Mouse (Mus musculus): ENCODE measurements around the gene Atp8b2. TPM values are rescaled to one million over a fixed set of nuclear protein-coding genes. Genes with fewer than 3 reads are reported as not detected.

Gene Atp8b2
- polyA plus RNA-seq, 1 experiment = 26.8 TPM

- Histone ChIP-seq H3K9me3 (replicated peaks; ENCODE audit: control insufficient read depth, insufficient read depth, low read length, poor library complexity, severe bottlenecking) (no peaks in the 10 kb centered on the region), H3K4me1 (ENCODE audit: control insufficient read depth, insufficient read depth, low read length) (no peaks in the 10 kb centered on the region), H3K9ac (ENCODE audit: low read depth, poor library complexity, severe bottlenecking) (no peak overlapping the region), H3K27me3 (ENCODE audit: control insufficient read depth, insufficient read depth, low read length, poor library complexity, severe bottlenecking) (no peaks in the 10 kb centered on the region), H3K27ac (ENCODE audit: insufficient read depth, low read length) (no peak overlapping the region), H3K36me3 (ENCODE audit: control insufficient read depth, insufficient read depth, low read length, poor library complexity, severe bottlenecking) (no peaks in the 10 kb centered on the region), H3K4me3 (ENCODE audit: low read depth, low read length) (no peak overlapping the region)
- TF ChIP-seq EP300 (IDR thresholded peaks at IDR 0.05; ENCODE audit: insufficient read depth, low read depth, low read length) (no peak), CTCF (IDR thresholded peaks at IDR 0.05; ENCODE audit: low read depth, low read length) (no peak)
These were observed 30.4 kb downstream of the Atp8b2 start for GRCm38 (mm10) chr3:89932925-89933324.

GRCm38 (mm10) chr3:89928956-89929355, 34.4 kb downstream of the Atp8b2 start:
- H3K4me1 ChIP-seq (ENCODE audit: control insufficient read depth, insufficient read depth, low read length) = no peaks in the 10 kb centered on the region
- no peaks in the 10 kb centered on the region for H3K9me3 ChIP-seq (replicated peaks; ENCODE audit: control insufficient read depth, insufficient read depth, low read length, poor library complexity, severe bottlenecking)
- no peak for TF ChIP-seq POLR2A (IDR thresholded peaks at IDR 0.05; ENCODE audit: insufficient read depth, low read length)
- TF ChIP-seq CTCF (IDR thresholded peaks at IDR 0.05; ENCODE audit: low read depth, low read length) = no peak
- TF ChIP-seq EP300 (IDR thresholded peaks at IDR 0.05; ENCODE audit: insufficient read depth, low read depth, low read length) = no peak

GRCm38 (mm10) chr3:89926440-89926839, 36.9 kb downstream of the Atp8b2 start:
- Histone ChIP-seq H3K9me3 (replicated peaks; ENCODE audit: control insufficient read depth, insufficient read depth, low read length, poor library complexity, severe bottlenecking) (no peaks in the 10 kb centered on the region), H3K27ac (ENCODE audit: insufficient read depth, low read length) (no peak overlapping the region), H3K4me1 (ENCODE audit: control insufficient read depth, insufficient read depth, low read length) (no peaks in the 10 kb centered on the region), H3K36me3 (ENCODE audit: control insufficient read depth, insufficient read depth, low read length, poor library complexity, severe bottlenecking) (no peaks in the 10 kb centered on the region), H3K9ac (ENCODE audit: low read depth, poor library complexity, severe bottlenecking) (no peak overlapping the region), H3K4me3 (ENCODE audit: low read depth, low read length) (no peak overlapping the region), H3K27me3 (ENCODE audit: control insufficient read depth, insufficient read depth, low read length, poor library complexity, severe bottlenecking) (no peaks in the 10 kb centered on the region)
- TF ChIP-seq CTCF (IDR thresholded peaks at IDR 0.05; ENCODE audit: low read depth, low read length) (peak; percentile 17), POLR2A (IDR thresholded peaks at IDR 0.05; ENCODE audit: insufficient read depth, low read length) (no peak)

More at GRCm38 (mm10) chr3:89928956-89929355, 34.4 kb downstream of the Atp8b2 start:
- no peaks in the 10 kb centered on the region for H3K27me3 ChIP-seq (ENCODE audit: control insufficient read depth, insufficient read depth, low read length, poor library complexity, severe bottlenecking)
- no peak overlapping the region for H3K27ac ChIP-seq (ENCODE audit: insufficient read depth, low read length)
- no peaks in the 10 kb centered on the region for H3K36me3 ChIP-seq (ENCODE audit: control insufficient read depth, insufficient read depth, low read length, poor library complexity, severe bottlenecking)
- H3K9ac ChIP-seq (ENCODE audit: low read depth, poor library complexity, severe bottlenecking) = no peak overlapping the region
- H3K4me3 ChIP-seq (ENCODE audit: low read depth, low read length) = no peak overlapping the region

GRCm38 (mm10) chr3:89920711-89921110, 42.6 kb downstream of the Atp8b2 start:
- Histone ChIP-seq H3K4me3 (ENCODE audit: low read depth, low read length) (no peak overlapping the region), H3K27me3 (ENCODE audit: control insufficient read depth, insufficient read depth, low read length, poor library complexity, severe bottlenecking) (no peaks in the 10 kb centered on the region), H3K27ac (ENCODE audit: insufficient read depth, low read length) (no peak overlapping the region), H3K36me3 (ENCODE audit: control insufficient read depth, insufficient read depth, low read length, poor library complexity, severe bottlenecking) (no peaks in the 10 kb centered on the region), H3K9ac (ENCODE audit: low read depth, poor library complexity, severe bottlenecking) (no peak overlapping the region), H3K4me1 (ENCODE audit: control insufficient read depth, insufficient read depth, low read length) (no peaks in the 10 kb centered on the region), H3K9me3 (replicated peaks; ENCODE audit: control insufficient read depth, insufficient read depth, low read length, poor library complexity, severe bottlenecking) (no peaks in the 10 kb centered on the region)
- TF ChIP-seq POLR2A (IDR thresholded peaks at IDR 0.05; ENCODE audit: insufficient read depth, low read length) = no peak
- no peak for TF ChIP-seq EP300 (IDR thresholded peaks at IDR 0.05; ENCODE audit: insufficient read depth, low read depth, low read length)
- TF ChIP-seq CTCF (IDR thresholded peaks at IDR 0.05; ENCODE audit: low read depth, low read length) = no peak

DNA sequence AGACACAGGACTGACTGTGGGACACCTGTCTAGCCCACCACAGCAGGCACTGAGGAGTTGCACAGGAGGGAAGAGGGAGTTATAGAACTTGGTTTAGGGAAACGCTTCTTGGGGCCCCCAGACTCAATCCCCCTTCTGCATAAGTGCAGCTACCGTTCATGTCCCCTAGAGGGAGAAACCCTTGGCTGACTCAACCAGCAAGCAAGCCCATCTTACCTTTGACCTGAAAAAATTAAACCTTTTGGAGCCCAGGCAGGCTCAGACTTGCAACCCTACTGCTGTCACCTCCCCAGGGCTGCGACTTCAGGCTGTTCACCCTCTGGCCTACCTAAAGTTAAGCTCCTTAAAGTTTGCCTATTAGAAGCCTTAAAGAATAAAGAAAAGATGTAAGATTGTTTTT, 45.9 kb downstream of the Atp8b2 start:
- Histone ChIP-seq H3K9me3 (replicated peaks; ENCODE audit: control insufficient read depth, insufficient read depth, low read length, poor library complexity, severe bottlenecking) (no peaks in the 10 kb centered on the region), H3K36me3 (ENCODE audit: control insufficient read depth, insufficient read depth, low read length, poor library complexity, severe bottlenecking) (no peaks in the 10 kb centered on the region), H3K4me3 (ENCODE audit: low read depth, low read length) (no peak overlapping the region), H3K9ac (ENCODE audit: low read depth, poor library complexity, severe bottlenecking) (no peak overlapping the region), H3K27me3 (ENCODE audit: control insufficient read depth, insufficient read depth, low read length, poor library complexity, severe bottlenecking) (no peaks in the 10 kb centered on the region), H3K27ac (ENCODE audit: insufficient read depth, low read length) (no peak overlapping the region), H3K4me1 (ENCODE audit: control insufficient read depth, insufficient read depth, low read length) (no peaks in the 10 kb centered on the region)
- TF ChIP-seq POLR2A (IDR thresholded peaks at IDR 0.05; ENCODE audit: insufficient read depth, low read length) = no peak
- no peak for TF ChIP-seq EP300 (IDR thresholded peaks at IDR 0.05; ENCODE audit: insufficient read depth, low read depth, low read length)
- no peak for TF ChIP-seq CTCF (IDR thresholded peaks at IDR 0.05; ENCODE audit: low read depth, low read length)

DNA sequence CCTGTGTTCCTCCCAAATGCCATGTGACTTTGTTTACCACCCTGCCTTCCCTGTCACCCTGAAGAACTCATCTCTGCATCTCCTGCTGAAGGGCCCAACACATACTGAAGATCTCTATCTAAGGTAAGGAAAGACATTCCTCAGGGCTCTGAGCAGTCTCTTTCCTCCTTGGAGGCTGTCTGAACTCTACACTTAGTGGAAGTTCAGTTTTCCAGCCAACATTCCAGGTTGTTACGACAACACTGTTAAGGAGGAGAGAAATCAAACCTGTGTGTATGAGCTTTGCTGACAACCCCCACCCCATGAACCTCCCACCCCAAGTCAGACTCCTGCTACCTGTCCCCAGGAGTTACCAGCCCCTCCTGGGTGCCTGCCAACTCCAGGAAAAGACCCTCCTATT, 46.7 kb downstream of the Atp8b2 start:
- H3K36me3 ChIP-seq (ENCODE audit: control insufficient read depth, insufficient read depth, low read length, poor library complexity, severe bottlenecking) = no peaks in the 10 kb centered on the region
- H3K4me3 ChIP-seq (ENCODE audit: low read depth, low read length) = no peak overlapping the region
- H3K27ac ChIP-seq (ENCODE audit: insufficient read depth, low read length) = no peak overlapping the region
- no peak for TF ChIP-seq CTCF (IDR thresholded peaks at IDR 0.05; ENCODE audit: low read depth, low read length)
- no peak for TF ChIP-seq POLR2A (IDR thresholded peaks at IDR 0.05; ENCODE audit: insufficient read depth, low read length)
- TF ChIP-seq EP300 (IDR thresholded peaks at IDR 0.05; ENCODE audit: insufficient read depth, low read depth, low read length) = no peak
- no peaks in the 10 kb centered on the region for H3K4me1 ChIP-seq (ENCODE audit: control insufficient read depth, insufficient read depth, low read length)
- H3K9me3 ChIP-seq (replicated peaks; ENCODE audit: control insufficient read depth, insufficient read depth, low read length, poor library complexity, severe bottlenecking) = no peaks in the 10 kb centered on the region
- no peaks in the 10 kb centered on the region for H3K27me3 ChIP-seq (ENCODE audit: control insufficient read depth, insufficient read depth, low read length, poor library complexity, severe bottlenecking)
- no peak overlapping the region for H3K9ac ChIP-seq (ENCODE audit: low read depth, poor library complexity, severe bottlenecking)
